Mouse (Mus musculus) G1E (cell line): ENCODE measurements around the gene Skap1. TPM values are rescaled to one million over a fixed set of nuclear protein-coding genes. Genes with fewer than 3 reads are reported as not detected.

ENCODE experiments used
- ATAC-seq: 2 replicates; pipeline ENCODE4 v1.8.0; 2016; ENCODE audit warnings: mild to moderate bottlenecking; ENCODE audit not compliant: insufficient number of reproducible peaks, poor library complexity, low FRiP score, severe bottlenecking; ENCODE audit errors: extremely low read depth
- DNase-seq: peaks from one replicate; pipeline ENCODE4 v3.0.0; 2012; ENCODE audit warnings: low spot score
- H3K27me3 ChIP-seq: 2 replicates; pipeline ENCODE4 v1.6.1; 2012; ENCODE audit warnings: mild to moderate bottlenecking, low read length, inconsistent platforms; ENCODE audit not compliant: insufficient read depth
- H3K36me3 ChIP-seq: replicated peaks from 2 replicates; pipeline ENCODE3; 2012; ENCODE audit warnings: mild to moderate bottlenecking, inconsistent platforms
- H3K4me1 ChIP-seq: 2 replicates; pipeline ENCODE4 v1.6.1; 2012; ENCODE audit warnings: low read depth, low read length, inconsistent platforms, mixed read lengths; ENCODE audit not compliant: insufficient read depth
- H3K4me3 ChIP-seq: 2 replicates; pipeline ENCODE4 v1.5.1; 2012; ENCODE audit warnings: low read depth, mild to moderate bottlenecking, inconsistent platforms, low read length, moderate library complexity, mixed read lengths
- H3K9me3 ChIP-seq: replicated peaks from 2 replicates; pipeline ENCODE4 v1.6.1; 2012; ENCODE audit warnings: inconsistent platforms
- CTCF ChIP-seq: IDR thresholded peaks from 2 replicates; pipeline ENCODE4 v1.5.1; 2012; ENCODE audit warnings: low read depth, low read length, inconsistent platforms, mixed read lengths
- GATA1 ChIP-seq: IDR thresholded peaks from 2 replicates; pipeline ENCODE4 v1.6.1; 2012; ENCODE audit warnings: borderline replicate concordance, low read length, inconsistent platforms, mixed read lengths
- GATA2 ChIP-seq: IDR thresholded peaks from 2 replicates; pipeline ENCODE4 v1.6.1; 2012; ENCODE audit warnings: low read depth, low read length, inconsistent platforms, borderline replicate concordance
- POLR2AphosphoS5 ChIP-seq: IDR thresholded peaks from 2 replicates; pipeline ENCODE4 v1.6.1; 2012; ENCODE audit warnings: low read depth, low read length, inconsistent platforms; ENCODE audit not compliant: insufficient replicate concordance
- TAL1 ChIP-seq: conservative IDR thresholded peaks from 2 replicates; pipeline ENCODE4 v1.6.1; 2012; ENCODE audit warnings: low read depth, low read length, inconsistent platforms, mixed read lengths
- polyA plus RNA-seq: library from polyadenylated mRNA; stranded (reverse); fragments of >175 nt; gene quantifications from 2 replicates; pipeline ENCODE4 v1.2.3, GENCODE M21; 2012
- total RNA-seq, 2 experiments: library from RNA; stranded (forward) in 1 of 2; stranded (reverse) in 1 of 2; fragments of 200-1000 nt in 1 of 2; fragments of >200 nt in 1 of 2; fragmentation: Nextera tagmentation in 1 of 2; gene quantifications; 2 replicates each; pipeline ENCODE4 v1.2.3; 2014 to 2017

The Skap1 gene
- total RNA-seq (2014; fragmentation: Nextera tagmentation): not detected in 2 replicates
- total RNA-seq (2017): 0.17 and 0.55 TPM in 2 replicates
- polyA plus RNA-seq: not detected in 2 replicates

- peaks cover 59% of the 10 kb centered on the region for H3K4me1 ChIP-seq
- no peak within 1 kb of the TSS for H3K4me3 ChIP-seq
- ATAC-seq (no peak), DNase-seq (no peak)
- no peaks in the 10 kb centered on the region for H3K9me3 ChIP-seq
- TF ChIP-seq CTCF (no peak), GATA1 (no peak), TAL1 (no peak), POLR2AphosphoS5 (no peak), GATA2 (no peak)
- H3K27me3 ChIP-seq: no peaks in the 10 kb centered on the region
- no peaks in the 10 kb centered on the region for H3K36me3 ChIP-seq
These were observed at the start of gene Skap1 for GRCm38 (mm10) chr11:96463986-96464715. Gene Skap1, plus strand, starts transcription at chr11:96464593.

GRCm38 (mm10) chr11:96421074-96421473, 43.3 kb upstream of the Skap1 start:
- no peak for ATAC-seq
- H3K27me3 ChIP-seq: peaks cover 11% of the 10 kb centered on the region; the same call in 1 of the 2 replicates

GRCm38 (mm10) chr11:96421517-96422265, 42.7 kb upstream of the Skap1 start:
- Histone ChIP-seq H3K9me3 (no peaks in the 10 kb centered on the region), H3K27me3 (peaks cover 12% of the 10 kb centered on the region; the same call in 1 of the 2 replicates), H3K36me3 (no peaks in the 10 kb centered on the region), H3K4me1 (no peaks in the 10 kb centered on the region), H3K4me3 (no peak overlapping the region)
- no peak for ATAC-seq
- DNase-seq: no peak
- TF ChIP-seq GATA1 (no peak), GATA2 (no peak), TAL1 (no peak), CTCF (no peak), POLR2AphosphoS5 (no peak)

More at GRCm38 (mm10) chr11:96421074-96421473, 43.3 kb upstream of the Skap1 start:
- Histone ChIP-seq H3K4me1 (no peaks in the 10 kb centered on the region), H3K4me3 (no peak overlapping the region), H3K9me3 (no peaks in the 10 kb centered on the region), H3K36me3 (no peaks in the 10 kb centered on the region)
- no peak for DNase-seq
- TF ChIP-seq GATA1 (no peak), GATA2 (no peak), CTCF (no peak), POLR2AphosphoS5 (no peak), TAL1 (no peak)

GRCm38 (mm10) chr11:96425193-96425592, 39.2 kb upstream of the Skap1 start:
- no peak overlapping the region for H3K4me3 ChIP-seq
- no peaks in the 10 kb centered on the region for H3K9me3 ChIP-seq
- ATAC-seq (no peak), DNase-seq (no peak)
- no peaks in the 10 kb centered on the region for H3K36me3 ChIP-seq
- TF ChIP-seq GATA2: no peak
- TF ChIP-seq CTCF: no peak
- no peak for TF ChIP-seq TAL1
- TF ChIP-seq POLR2AphosphoS5: no peak
- TF ChIP-seq GATA1: no peak
- no peaks in the 10 kb centered on the region for H3K4me1 ChIP-seq
- H3K27me3 ChIP-seq: peaks cover 23% of the 10 kb centered on the region

GRCm38 (mm10) chr11:96426191-96426590, 38.2 kb upstream of the Skap1 start:
- no peak overlapping the region for H3K4me3 ChIP-seq
- DNase-seq (no peak), ATAC-seq (no peak)
- H3K4me1 ChIP-seq: no peaks in the 10 kb centered on the region
- TF ChIP-seq GATA2 (no peak), GATA1 (no peak), POLR2AphosphoS5 (no peak), CTCF (no peak), TAL1 (no peak)
- H3K9me3 ChIP-seq: no peaks in the 10 kb centered on the region
- peaks cover 23% of the 10 kb centered on the region for H3K27me3 ChIP-seq
- H3K36me3 ChIP-seq: no peaks in the 10 kb centered on the region

- H3K27me3 ChIP-seq: peaks cover 18% of the 10 kb centered on the region
- DNase-seq: no peak
- H3K4me3 ChIP-seq: no peak overlapping the region
- ATAC-seq: no peak
- H3K36me3 ChIP-seq: no peaks in the 10 kb centered on the region
- no peaks in the 10 kb centered on the region for H3K4me1 ChIP-seq
- no peak for TF ChIP-seq GATA2
- no peak for TF ChIP-seq CTCF
- no peak for TF ChIP-seq GATA1
- no peak for TF ChIP-seq TAL1
- no peak for TF ChIP-seq POLR2AphosphoS5
- H3K9me3 ChIP-seq: no peaks in the 10 kb centered on the region
These were observed 37.6 kb upstream of the Skap1 start for GRCm38 (mm10) chr11:96426805-96427204.
